Mouse (Mus musculus) erythroid progenitor cell, adult 5-6 weeks (primary cell): Measurements from ENCODE around the gene Alg13. TPM values are rescaled to one million over a fixed set of nuclear protein-coding genes. Genes with fewer than 3 reads are reported as not detected.
A peak's percentile ranks its signal among the peaks of the same experiment; 100 is the strongest.

Experiments
- ATAC-seq: replicated peaks from 2 replicates; pipeline ENCODE4 v1.8.0; 2016; ENCODE audit warnings: moderate number of reproducible peaks, mild to moderate bottlenecking, moderate TSS enrichment, inconsistent platforms; ENCODE audit not compliant: poor library complexity, low FRiP score, severe bottlenecking
- total RNA-seq, 2 experiments: library from RNA; stranded (forward) in 1 of 2; stranded (reverse) in 1 of 2; fragments of 150-400 nt in 1 of 2; fragments of 186-747, 209-891 nt in 1 of 2; gene quantifications; 2 replicates each; pipeline versions ENCODE4 v1.2.3 to v1.2.4; 2015 to 2017; ENCODE audit warnings: low replicate concordance in 2 of 2

The Alg13 gene
- total RNA-seq (2015; ENCODE audit: low replicate concordance) (11.3 and 11.9 TPM in 2 replicates), total RNA-seq (2017; ENCODE audit: low replicate concordance) (1.2 and 3.7 TPM in 2 replicates)

GRCm38 (mm10) chrX:144317548-144318163 lies at the start of gene Alg13:
Gene Alg13 (plus strand): TSS chrX:144317804.
- ATAC-seq = peak; percentile 89

DNA sequence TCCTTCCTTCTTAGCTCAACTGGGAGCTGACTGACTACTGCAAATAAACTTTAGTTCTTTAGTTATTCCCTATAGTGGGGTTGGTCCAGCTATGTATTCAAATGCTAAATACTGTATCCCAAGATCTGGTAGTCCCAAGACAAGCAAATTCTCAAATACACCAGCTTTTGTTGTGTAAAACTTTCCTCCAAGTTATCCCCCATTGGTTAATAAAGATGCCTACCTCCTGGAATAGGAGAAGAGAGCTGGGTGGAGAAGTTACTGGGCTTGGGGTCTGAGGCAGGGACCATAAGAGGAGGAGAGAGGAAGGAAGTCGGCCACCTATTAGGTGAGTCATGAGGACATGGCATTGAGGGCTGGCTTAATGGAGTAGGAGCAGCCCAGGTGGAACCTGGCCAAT lies 49.0 kb upstream of the Alg13 start:
- ATAC-seq = no peak

DNA sequence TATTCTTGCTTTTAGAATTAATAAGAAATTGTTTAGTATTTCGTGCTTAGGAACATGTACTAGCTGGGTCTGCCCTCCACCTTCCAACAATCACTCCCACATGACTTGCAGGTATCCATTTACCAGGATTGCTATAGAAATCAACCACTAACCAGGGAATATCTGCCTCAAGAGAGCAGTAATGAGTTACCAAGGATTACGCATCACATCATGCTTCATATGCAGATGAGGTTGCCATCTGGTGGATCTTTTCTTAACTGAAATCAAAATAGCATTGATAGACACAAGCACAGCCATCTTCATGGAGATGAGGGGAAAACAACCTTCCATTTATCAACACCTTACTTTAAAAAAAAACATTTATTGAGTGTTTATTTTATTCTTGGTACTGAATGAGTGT lies 16.1 kb upstream of the Alg13 start:
- no peak for ATAC-seq

- no peak for ATAC-seq
Measured at GRCm38 (mm10) chrX:144305659-144306058, 11.9 kb upstream of the Alg13 start.

DNA sequence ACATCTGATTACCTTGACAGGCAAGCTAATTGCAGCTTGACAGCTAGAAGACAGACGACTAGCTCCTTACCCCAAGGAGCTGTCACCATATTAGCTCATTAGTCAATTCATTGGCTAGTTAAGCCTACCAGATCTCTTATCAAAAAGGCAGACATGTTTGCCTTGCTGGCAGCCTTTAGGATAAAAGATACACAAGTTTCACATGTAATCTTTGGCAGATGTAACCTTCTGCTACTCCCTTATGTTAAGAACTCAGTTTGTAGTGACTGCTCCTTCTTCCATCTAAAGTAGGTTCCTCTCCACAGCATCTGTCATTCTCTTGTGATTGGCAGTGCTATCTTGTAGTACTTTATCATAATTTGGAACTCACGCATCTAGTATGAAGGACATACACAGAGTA lies 3.6 kb upstream of the Alg13 start:
- no peak for ATAC-seq

DNA sequence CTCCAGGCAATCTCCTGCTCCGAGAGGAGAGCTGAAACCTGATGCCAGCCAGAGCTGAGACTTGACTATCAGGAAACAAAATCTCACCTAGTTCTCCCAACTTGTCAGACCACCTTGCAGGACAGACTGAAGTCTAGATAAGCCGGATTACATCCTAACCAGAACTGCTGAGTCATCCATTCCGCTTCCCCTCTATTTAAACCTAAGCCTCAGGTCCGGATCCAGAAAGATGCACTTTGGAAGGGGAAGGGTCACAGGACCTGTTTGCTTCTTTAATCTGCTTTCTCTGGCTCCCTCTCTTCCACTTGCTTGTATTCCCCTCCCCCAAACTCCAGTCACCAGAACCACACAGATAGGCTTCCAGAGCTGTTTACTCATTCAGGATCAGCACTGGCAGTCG lies 2.6 kb upstream of the Alg13 start:
- ATAC-seq = no peak

- ATAC-seq = no peak
Measured at GRCm38 (mm10) chrX:144316004-144316403, 1.6 kb upstream of the Alg13 start.

GRCm38 (mm10) chrX:144318164-144318979 lies 768 bp downstream of the Alg13 start:
- ATAC-seq = peak; percentile 79

DNA sequence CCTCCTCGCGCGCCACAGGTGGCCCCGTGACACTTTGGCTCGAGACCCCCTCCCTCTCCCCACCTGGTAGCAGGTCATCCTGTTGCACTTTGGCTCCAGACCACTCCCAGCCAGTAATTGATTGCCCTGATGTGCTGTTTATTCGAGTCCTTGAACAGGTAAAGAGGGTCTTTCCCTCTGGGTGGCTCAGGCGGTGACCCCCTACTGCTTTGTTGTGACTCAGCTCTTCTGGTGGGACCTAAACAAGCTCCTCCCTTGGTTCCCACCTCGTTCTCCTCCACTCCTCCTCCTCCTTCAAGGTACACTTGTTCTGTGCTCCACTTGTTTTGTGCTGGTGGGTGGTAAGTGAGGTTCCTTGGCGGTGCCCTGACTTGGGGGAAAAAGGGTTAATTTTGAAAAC lies 1.8 kb downstream of the Alg13 start:
- no peak for ATAC-seq

- no peak for ATAC-seq
Measured at GRCm38 (mm10) chrX:144325375-144325774, 7.8 kb downstream of the Alg13 start.

GRCm38 (mm10) chrX:144335332-144336015 lies 17.9 kb downstream of the Alg13 start:
- no peak for ATAC-seq

GRCm38 (mm10) chrX:144337938-144338337 lies 20.3 kb downstream of the Alg13 start:
- no peak for ATAC-seq

DNA sequence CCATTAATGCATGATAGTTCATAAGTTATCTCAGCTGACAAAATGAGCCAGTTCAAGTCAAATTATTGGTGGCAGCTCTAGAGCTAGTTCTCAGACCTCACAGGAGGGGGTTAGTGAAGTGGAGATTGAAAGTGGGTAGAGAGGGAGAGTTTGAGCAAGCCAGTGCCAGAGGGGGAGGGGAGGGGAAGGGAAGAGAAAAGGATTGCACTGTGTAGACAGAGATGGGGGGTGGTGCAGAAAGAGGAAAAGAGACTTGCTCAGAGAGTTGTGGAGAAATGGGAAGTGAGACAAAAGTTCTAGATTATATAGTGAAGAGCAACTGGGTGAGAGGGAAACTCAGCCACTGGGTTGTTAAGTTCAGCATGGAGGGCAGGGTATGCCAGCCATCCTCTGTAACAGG lies 20.8 kb downstream of the Alg13 start:
- no peak for ATAC-seq

GRCm38 (mm10) chrX:144374196-144374595 lies 56.6 kb downstream of the Alg13 start:
- ATAC-seq = no peak

- ATAC-seq = 0 out of 2 replicates have a peak, but pooled peaks have one; percentile 42
Measured at GRCm38 (mm10) chrX:144403526-144403925, 85.9 kb downstream of the Alg13 start.

GRCm38 (mm10) chrX:144408036-144408435 lies 90.4 kb downstream of the Alg13 start:
- ATAC-seq = no peak

- ATAC-seq = no peak
Measured at GRCm38 (mm10) chrX:144420259-144420658, 102.7 kb downstream of the Alg13 start.

DNA sequence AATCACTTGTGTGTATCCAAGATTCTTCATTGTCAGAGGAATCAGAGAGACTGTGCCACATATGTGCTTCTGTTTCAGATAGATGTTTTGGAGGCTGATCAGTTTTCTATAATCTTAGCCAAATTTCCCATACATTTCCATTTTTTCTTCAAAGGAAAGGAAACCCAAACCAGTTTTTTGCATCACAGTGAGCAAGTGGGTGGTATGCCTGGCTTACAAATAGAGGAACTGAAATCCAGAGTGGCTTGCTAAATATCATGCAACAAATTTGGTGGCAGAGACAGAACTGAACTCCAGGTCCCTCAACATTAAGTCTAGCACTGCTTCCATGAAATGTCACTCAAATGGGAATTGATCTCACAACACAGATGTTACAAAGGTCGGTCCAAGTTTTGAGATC lies 103.5 kb downstream of the Alg13 start:
- no peak for ATAC-seq

DNA sequence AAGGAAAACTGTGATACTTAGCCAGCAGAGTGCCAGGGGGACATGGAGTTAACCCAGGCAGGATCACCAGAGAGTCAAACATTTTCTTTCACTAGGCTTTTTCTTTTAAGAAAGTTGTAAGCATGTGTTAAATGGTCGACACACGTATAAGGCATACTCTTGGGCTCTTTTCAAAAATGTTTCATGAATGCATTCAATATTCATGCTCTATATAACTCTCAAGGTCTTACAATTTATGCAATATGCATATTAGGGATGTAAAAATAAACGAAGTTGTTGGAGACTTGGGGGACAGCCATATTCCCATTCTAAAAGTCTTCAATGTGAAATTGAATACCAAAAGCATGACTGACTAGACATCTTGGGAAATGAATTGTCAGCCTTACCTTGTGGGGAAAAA lies 106.2 kb downstream of the Alg13 start:
- no peak for ATAC-seq
